Mouse (Mus musculus) thymus, postnatal 10 days (tissue): ENCODE measurements around the gene Tenm4.

Source experiments
- DNase-seq, 2 experiments: peaks; one replicate each; pipeline ENCODE4 v3.0.0; 2021; ENCODE audit warnings: low spot score in 2 of 2

Gene Tenm4

DNA sequence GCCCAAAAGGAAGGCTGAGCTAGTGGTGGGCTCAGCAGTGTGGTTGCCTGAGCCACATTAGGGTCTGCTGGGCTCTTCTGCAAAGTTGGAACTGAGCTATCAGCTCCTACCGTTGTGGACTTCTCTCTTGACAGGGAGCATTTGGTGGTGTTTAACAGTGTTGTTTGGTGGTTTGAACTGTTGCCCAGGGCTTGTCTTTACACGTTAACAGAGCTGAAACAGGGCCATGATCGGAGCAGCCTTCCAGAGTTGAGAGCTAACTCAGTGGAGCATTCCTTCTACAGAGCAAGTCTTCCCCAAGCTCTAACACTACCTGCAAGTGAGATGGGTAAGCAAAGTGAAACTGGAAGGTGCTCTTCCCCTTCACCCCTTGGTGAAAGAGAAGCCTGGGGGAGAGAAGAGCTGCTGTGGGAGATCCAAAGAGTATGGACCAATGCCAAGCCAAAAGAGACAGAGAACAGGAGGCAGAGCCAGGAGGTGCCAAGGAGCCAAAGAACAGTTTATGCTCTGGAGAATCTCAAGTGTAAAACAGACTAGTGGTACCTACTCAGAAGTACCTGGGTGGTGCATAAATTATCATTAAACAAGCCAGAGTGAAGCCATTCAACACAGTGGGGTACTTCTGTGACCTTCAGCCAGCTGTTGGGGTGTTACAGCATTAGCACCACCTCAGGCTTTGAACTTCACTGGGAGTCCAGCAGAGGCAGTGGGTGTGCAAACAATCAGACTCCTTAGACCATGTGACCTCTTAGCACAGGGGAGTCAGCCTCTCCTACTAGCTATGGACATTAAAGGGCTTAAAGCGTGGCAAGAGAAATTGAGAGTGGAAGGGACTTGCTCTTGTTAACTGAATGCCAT is 71.5 kb downstream of the Tenm4 start:
- no peak for DNase-seq

DNA sequence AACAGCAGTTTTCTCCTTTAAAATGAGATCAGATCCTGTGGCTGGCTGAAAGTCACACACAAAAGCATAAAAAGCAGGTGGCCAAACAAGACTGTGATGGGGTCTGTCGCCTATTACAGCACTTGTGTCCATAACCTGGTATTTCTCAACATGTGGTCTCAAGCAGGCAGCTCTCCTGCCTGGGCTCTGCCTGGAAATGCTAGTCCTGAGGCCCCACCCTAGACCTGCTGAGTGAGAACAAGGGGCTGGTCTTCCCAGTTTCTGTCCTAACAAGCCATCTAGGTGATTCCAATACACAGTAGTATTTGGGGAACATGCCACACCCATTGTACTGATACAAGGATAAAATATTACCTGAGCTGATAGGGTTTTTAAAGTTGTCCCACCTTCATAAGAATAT is 73.8 kb downstream of the Tenm4 start:
- no peak for DNase-seq

DNA sequence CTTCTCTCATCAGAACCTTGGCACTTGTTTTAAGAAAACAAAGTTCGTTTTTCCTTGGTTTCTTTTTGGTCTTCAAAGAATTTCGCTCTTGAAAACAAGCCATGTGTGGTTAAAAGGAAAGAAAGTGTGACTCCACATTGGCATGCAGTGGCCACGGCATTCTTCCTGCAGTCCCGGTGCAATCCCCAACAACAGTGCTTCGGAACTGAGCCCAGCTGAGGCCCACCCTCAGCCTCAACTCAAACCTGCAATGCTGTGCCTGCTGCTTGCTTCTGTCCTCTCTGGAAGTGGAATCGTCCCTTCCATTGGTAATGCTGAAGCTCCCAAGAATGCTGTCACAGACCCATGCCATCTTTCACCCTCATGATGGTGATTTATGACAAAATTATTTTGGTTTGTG is 88.6 kb downstream of the Tenm4 start:
- DNase-seq: no peak

DNA sequence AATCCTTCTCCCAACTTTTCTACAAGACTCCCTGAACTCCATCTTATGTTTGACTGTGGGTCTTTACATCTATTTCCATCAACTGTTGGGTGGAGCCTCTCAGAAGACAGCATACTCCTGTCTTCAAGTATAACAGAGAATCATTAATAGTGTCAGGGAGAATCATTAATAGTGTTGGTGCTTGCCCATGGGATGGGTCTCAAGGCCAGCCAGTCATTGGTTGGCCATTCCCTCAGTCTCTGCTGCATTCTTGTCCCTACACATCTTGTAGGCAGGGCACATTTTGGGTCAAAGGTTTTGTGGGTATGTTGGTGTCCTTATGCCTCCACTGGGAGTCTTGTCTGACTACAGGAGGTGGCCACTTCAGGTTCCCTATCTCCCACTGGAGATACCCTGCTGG is 91.1 kb downstream of the Tenm4 start:
- DNase-seq: no peak

DNA sequence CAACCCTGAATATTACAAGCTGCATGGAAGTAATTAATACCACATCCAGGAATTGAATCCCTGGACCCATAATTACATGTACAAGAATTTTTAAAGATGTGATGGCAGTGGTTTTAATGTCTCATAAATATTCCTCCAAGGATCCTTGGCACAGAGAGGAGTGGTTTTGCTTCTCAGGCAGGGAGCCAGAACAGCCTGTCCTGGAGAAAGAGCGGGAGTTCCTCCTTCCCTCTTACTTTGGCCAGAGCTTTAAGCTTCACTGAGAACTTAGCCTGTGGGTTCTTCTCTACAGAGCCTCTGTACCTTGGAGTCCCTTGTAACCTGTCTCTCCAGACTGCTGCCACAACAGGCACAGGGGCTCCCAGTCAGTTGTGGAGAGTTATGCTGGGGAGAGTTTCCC is 94.9 kb downstream of the Tenm4 start:
- no peak for DNase-seq

DNA sequence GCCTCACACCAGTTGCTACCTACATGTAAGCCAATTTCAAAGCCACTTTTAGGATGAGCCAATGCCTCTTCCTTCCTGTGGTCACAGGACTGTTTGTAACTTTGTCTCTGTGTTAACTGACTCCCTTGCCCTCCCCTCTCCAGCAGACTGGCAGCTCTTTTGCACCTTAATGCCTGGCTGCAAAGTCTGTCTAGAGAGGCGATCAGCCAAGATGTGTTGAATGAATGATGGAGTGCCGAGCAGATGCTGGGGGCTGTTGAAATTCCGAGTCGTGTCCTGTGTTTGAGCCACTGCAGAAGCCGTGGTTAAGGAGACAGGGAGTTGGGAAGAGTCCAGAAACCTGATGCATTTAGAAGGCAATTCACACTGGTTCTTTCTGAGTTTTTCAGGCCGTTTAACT is 96.2 kb downstream of the Tenm4 start:
- DNase-seq: no peak

DNA sequence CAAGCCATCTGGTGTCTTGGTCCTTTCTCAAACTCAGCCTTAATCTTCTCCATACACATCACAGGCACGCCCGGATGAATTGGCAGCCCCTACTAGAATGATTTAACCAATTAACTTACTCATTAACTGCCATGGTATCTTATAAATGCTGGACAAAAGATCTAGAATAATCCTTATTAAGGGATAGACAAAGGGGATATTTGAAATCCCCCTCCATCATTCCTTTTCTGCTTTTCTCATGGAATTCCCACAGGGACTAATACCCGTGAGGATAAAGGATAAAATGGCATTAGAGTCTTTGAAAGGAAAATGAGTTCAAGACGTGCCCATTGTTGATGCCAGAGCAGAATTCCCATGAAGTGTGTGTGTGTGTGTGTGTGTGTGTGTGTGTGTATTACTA is 99.6 kb downstream of the Tenm4 start:
- DNase-seq: no peak

DNA sequence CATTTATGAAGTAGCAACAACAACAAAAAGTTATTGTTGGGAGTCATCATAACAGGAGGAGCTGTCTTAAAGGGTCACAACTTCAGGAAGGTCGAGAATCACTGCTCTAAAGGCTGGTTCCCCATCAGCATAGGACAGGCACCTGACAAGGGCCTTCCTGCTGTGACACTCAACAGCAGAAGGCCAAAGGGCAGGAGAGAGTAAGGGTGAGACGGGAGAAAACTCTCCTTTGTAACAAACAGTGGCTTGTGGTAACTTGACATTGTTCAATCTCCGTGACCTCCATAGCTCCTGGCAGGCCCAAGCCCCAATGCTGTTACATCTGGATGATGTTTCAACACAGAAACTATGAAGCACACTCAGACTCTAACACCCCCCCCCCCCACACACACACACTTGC is 101.0 kb downstream of the Tenm4 start:
- no peak for DNase-seq

GRCm38 (mm10) chr7:96274486-96274885 is 103.4 kb downstream of the Tenm4 start:
- no peak for DNase-seq

GRCm38 (mm10) chr7:96277550-96277949 is 106.5 kb downstream of the Tenm4 start:
- DNase-seq: no peak

DNA sequence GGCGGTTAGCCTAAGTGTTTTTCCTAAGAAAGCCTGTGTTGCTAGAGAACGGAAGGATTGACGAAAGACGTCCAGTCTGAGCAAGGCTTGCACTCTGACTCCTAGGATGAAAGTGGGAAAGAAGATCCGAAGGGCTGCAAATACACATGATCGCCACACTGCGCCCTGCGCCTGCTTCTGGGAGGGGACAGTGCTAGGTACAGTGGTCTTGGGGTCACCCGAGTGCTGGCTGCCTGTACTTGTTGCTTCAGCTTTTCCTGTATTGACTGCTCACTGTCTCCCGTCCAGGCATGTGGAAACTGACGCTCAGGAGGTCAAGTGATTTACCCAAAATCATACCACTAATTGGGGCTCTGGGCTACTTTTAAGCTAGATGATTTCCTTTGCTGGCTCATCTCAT is 107.3 kb downstream of the Tenm4 start:
- DNase-seq: no peak

- no peak for DNase-seq
Measured at GRCm38 (mm10) chr7:96280795-96281194, 109.7 kb downstream of the Tenm4 start.

GRCm38 (mm10) chr7:96290576-96290975 is 119.5 kb downstream of the Tenm4 start:
- DNase-seq: no peak

DNA sequence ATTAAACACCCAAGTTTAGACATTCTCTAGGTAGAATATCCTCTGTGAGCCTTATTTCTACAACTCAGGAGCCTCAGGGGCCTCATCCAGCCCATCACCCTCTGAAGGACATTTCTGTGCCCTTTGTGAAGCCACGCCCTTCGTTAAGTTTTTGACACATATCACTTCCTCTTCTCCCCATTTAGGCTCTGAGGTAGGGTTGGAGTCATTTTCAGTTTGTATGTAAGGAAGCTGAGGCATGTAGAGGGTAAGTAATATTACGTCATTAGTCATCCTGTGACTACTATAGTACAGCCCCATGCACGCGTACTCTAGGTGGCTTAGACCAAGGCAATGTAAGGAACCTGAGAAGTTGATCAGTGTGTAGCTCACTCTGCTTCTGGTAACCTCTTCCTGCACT is 124.9 kb downstream of the Tenm4 start:
- no peak for DNase-seq

DNA sequence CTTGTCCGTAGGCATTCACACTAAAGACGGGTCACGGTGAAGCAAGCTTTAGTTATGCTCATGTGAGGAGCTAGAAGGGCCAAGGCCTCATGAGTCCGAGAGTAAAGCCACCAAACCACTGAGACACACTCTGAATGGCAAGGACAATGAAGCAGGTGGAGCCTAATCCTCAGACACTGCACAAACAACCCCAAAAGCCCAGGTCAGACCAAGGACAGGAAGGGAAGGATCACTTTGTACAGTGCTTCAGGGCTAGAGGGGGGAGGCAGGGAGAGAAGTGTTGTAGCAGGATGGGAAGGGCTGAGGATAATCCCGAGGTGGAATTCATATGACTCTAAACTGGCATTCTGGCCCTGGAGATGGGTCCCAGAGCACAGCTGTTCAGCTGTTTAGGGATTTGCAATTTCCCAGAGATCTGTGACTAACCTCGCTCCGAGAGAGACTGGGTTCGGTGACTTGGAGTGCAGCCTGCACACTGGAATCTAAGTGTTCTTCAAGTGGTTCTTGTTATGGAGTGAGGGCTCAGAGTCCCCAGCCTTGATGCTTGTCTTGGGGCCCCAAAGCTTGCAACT is 129.9 kb downstream of the Tenm4 start:
- no peak for DNase-seq

DNA sequence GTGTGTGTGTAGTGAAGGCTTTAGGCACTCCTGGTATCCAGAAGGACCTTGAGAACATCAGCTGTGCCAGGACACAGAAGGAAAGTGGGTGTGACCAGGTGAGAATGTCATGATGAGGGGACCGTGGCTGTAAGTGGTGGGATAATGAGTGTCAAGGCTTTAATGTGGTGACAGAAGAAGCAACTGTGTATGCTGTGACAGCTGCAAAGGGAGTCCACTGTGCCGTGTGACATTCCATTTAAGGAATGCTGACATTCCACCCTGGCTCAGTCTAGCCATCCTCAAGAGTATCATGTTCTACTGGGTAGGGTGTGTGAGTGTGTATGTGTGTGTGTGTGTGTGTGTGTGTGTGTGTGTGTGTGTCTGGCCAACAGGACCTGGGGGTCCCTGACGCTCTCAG is 130.8 kb downstream of the Tenm4 start:
- no peak for DNase-seq

- DNase-seq: no peak
Measured at GRCm38 (mm10) chr7:96303963-96304362, 132.9 kb downstream of the Tenm4 start.

GRCm38 (mm10) chr7:96305382-96305935 is 134.4 kb downstream of the Tenm4 start:
- no peak for DNase-seq

DNA sequence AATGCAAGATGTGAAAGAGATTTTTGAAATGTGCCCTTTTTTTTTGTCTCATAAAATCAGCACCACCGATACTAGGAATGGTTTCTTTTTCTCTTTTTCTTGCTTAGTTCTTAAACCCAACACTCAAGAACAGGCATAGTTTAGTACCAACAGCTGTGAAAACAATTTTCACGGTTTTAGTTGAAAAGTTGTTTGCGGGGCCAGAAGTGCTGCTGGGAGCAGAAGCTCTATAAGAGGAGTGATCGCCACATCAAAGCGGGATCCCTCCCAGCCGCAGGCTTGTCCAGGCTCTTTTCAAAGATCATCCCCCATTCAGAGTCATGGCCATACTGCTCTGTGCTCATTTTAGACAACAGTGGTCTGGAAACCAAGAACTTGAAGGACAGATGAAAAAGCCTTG is 137.1 kb downstream of the Tenm4 start:
- DNase-seq: no peak

- DNase-seq: no peak
Measured at GRCm38 (mm10) chr7:96329343-96329742, 158.3 kb downstream of the Tenm4 start.

GRCm38 (mm10) chr7:96331186-96331585 is 160.1 kb downstream of the Tenm4 start:
- DNase-seq: no peak

DNA sequence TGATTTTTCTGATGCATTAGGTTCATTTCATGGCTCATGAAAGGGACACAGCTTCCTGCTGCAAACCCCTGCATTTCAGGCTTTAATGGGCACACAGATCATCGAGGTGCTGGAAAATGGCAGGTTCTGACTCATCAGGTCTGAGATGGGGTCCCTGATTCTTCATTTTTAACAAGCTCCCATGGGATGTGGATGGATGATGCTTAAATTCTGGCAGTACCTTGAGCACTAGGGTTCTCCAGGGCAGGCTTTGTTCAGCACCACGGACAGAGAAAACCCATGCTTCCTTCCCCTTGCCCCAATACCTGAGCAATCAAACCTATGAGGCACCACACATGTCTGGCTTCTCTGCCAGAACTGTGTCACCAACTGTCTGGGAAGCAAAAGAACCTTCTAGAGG is 163.3 kb downstream of the Tenm4 start:
- no peak for DNase-seq

DNA sequence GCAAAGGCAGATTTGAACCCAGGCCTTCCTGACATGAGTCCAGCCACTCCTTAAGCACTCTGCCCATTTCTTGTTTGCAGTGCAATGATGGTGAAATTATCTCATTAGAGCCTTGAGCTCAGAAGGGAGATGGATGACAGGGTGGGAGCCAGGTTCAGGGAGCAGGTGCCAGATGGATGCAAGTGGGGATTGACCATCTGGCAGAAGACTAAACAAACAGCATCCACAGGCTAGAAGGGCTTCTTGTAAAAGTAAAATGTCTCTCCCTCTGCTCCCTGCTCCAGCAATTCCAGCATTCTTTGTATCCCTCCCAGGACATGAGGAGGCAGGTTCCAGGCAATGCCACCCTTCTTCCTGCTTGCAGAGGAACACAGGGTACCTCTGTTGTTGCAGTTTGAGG is 165.3 kb downstream of the Tenm4 start:
- no peak for DNase-seq
